Mouse (Mus musculus): ENCODE results near the gene Pde3b. TPM values are rescaled to one million over a fixed set of nuclear protein-coding genes. Genes with fewer than 3 reads are reported as not detected.

Gene Pde3b
- polyA plus RNA-seq, 1 experiment from 2014 or later: 5.0 TPM

DNA sequence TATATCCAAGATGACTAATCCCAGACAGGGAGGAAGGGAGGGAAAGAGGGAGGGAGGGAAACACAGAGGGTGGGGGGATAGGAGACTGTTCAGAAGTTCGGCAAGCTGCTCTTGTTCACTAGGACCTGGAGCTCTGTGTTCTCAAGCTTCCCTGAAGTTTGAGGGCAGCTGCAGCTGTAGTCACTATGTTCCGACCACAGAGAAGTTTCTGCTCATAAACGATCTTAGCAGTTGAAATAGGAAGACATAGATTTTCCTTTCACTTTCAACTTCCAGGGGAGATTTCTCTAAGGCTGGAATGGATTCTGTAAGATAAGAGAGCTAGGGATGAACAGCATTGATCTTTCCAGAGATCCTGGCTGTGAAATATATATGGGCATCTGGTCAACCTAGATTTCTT lies 161.8 kb downstream of the Pde3b start:
- DNase-seq: no peak

DNA sequence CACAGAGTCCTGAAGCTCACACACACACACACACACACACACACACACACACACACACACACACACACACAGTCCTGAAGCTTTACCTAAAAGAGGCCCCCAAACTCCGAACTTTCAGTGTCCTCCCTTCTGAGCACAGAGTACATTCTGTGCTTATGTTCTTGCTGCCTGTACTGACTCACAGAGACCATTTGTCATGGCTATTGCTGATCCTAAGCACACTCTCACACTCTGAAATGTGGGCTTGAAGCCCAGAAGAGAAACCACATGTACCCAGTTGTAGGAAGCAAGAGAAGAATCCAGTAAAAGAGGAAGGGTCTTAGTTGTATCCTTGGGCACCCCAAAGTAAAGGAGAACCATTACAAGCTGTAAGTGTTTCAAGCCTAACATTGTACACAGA lies 162.6 kb downstream of the Pde3b start:
- H3K9me3 ChIP-seq (ENCODE audit: low read length): no peaks in the 10 kb centered on the region
- TF ChIP-seq EP300 (IDR thresholded peaks at IDR 0.05; ENCODE audit: low read depth): no peak
- TF ChIP-seq CTCF (IDR thresholded peaks at IDR 0.05; ENCODE audit: low read depth): no peak

More for the DNA sequence above, 161.8 kb downstream of the Pde3b start:
- Histone ChIP-seq H3K4me1 (ENCODE audit: insufficient read depth) (no peaks in the 10 kb centered on the region), H3K9ac (replicated peaks) (no peak overlapping the region), H3K27ac (ENCODE audit: low read depth) (no peak overlapping the region), H3K9me3 (ENCODE audit: low read length) (no peaks in the 10 kb centered on the region), H3K4me3 (ENCODE audit: low read depth, low read length) (no peak overlapping the region), H3K27me3 (ENCODE audit: insufficient read depth, low read length) (no peaks in the 10 kb centered on the region), H3K4me2 (ENCODE audit: low read depth, low read length) (no peak overlapping the region), H3K36me3 (replicated peaks; ENCODE audit: insufficient read depth, low read length) (no peaks in the 10 kb centered on the region)
- 36% methylated on average over 3 of the region's 3 CpGs for WGBS (ENCODE audit: insufficient replicate concordance)
- TF ChIP-seq CTCF (IDR thresholded peaks at IDR 0.05; ENCODE audit: low read depth): no peak
- TF ChIP-seq EP300 (IDR thresholded peaks at IDR 0.05; ENCODE audit: low read depth): no peak
- no peak for ATAC-seq

DNA sequence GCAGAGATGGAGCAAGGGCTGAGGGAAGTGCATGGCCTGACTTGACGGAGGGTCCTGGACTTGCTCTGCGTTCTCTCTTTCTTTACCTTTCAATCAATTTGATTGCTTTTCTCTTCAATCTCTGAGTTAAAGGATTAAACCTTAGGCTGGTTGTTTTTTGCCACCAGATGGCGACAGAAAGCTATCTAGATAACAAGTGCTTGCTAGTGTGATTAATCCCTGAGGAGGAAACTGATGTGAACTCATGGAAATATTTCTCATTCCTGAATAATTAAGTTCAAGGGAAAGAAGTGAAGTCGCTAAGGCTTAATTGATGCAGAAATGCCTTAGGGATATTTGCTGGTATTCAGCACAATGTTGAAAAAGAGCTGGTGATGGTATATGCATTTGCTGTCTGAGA lies 165.3 kb downstream of the Pde3b start:
- Histone ChIP-seq H3K4me2 (ENCODE audit: low read depth, low read length) (no peak overlapping the region), H3K4me3 (ENCODE audit: low read depth, low read length) (no peak overlapping the region), H3K36me3 (replicated peaks; ENCODE audit: insufficient read depth, low read length) (no peaks in the 10 kb centered on the region), H3K9me3 (ENCODE audit: low read length) (no peaks in the 10 kb centered on the region), H3K9ac (replicated peaks) (no peak overlapping the region), H3K27ac (ENCODE audit: low read depth) (no peak overlapping the region), H3K27me3 (ENCODE audit: insufficient read depth, low read length) (no peaks in the 10 kb centered on the region), H3K4me1 (ENCODE audit: insufficient read depth) (no peaks in the 10 kb centered on the region)
- ATAC-seq: no peak
- 11% methylated on average over 4 of the region's 4 CpGs for WGBS (ENCODE audit: insufficient replicate concordance)
- TF ChIP-seq EP300 (IDR thresholded peaks at IDR 0.05; ENCODE audit: low read depth) (no peak), CTCF (IDR thresholded peaks at IDR 0.05; ENCODE audit: low read depth) (peak; percentile 69)
- peak; percentile 28 for DNase-seq

More for the DNA sequence above, 162.6 kb downstream of the Pde3b start:
- H3K27ac ChIP-seq (ENCODE audit: low read depth): no peak overlapping the region
- H3K4me1 ChIP-seq (ENCODE audit: insufficient read depth): no peaks in the 10 kb centered on the region
- DNase-seq: no peak
- no peaks in the 10 kb centered on the region for H3K36me3 ChIP-seq (replicated peaks; ENCODE audit: insufficient read depth, low read length)
- H3K4me2 ChIP-seq (ENCODE audit: low read depth, low read length): no peak overlapping the region
- H3K4me3 ChIP-seq (ENCODE audit: low read depth, low read length): no peak overlapping the region
- no peaks in the 10 kb centered on the region for H3K27me3 ChIP-seq (ENCODE audit: insufficient read depth, low read length)
- H3K9ac ChIP-seq (replicated peaks): no peak overlapping the region
- 61% methylated on average over 1 of the region's 1 CpGs for WGBS (ENCODE audit: insufficient replicate concordance)
- ATAC-seq: no peak

DNA sequence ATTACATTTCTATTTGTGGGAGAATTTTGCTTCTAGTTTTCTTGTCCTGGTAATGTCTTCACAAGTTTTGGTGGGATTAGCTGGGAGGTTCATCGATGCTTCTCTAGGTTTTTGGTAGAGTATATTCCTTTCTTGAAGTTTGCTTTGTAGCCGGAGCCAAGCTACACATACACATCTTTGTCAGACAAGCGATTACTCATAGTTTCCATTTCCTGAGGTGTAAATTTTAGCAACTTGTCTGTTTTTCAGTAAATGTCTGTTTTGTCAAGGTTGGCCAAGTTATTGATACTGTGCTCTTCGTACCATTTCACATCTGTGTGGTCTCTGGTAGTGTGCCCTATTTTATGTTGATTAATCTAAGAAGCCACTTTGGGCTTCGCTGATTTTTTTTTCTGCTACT lies 166.1 kb downstream of the Pde3b start:
- Histone ChIP-seq H3K4me3 (ENCODE audit: low read depth, low read length) (no peak overlapping the region), H3K4me2 (ENCODE audit: low read depth, low read length) (no peak overlapping the region), H3K36me3 (replicated peaks; ENCODE audit: insufficient read depth, low read length) (no peaks in the 10 kb centered on the region), H3K9me3 (ENCODE audit: low read length) (no peaks in the 10 kb centered on the region), H3K27ac (ENCODE audit: low read depth) (no peak overlapping the region), H3K27me3 (ENCODE audit: insufficient read depth, low read length) (no peaks in the 10 kb centered on the region), H3K9ac (replicated peaks) (no peak overlapping the region), H3K4me1 (ENCODE audit: insufficient read depth) (no peaks in the 10 kb centered on the region)
- DNase-seq (no peak), ATAC-seq (no peak)
- 58% methylated on average over 5 of the region's 5 CpGs for WGBS (ENCODE audit: insufficient replicate concordance)
- no peak for TF ChIP-seq EP300 (IDR thresholded peaks at IDR 0.05; ENCODE audit: low read depth)
- no peak for TF ChIP-seq CTCF (IDR thresholded peaks at IDR 0.05; ENCODE audit: low read depth)

DNA sequence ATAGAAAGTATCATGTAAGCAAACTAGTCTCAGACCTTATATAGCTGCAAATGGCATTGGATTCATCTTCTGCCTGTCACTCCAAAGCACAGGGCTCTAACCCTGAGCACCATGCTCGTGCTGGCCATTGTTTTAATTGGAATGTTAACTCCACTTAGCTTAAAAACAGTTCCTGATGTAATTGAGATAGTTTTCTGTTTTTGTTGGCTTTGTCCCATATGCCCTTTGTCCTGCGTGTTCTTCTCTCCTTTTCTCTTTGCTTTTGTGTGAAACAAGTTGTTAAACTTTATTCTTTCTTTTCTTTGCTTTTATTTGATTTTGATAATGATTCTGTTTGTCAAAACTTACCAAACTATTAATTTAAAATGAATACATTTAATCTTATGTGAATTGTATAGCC lies 167.4 kb downstream of the Pde3b start:
- Histone ChIP-seq H3K4me2 (ENCODE audit: low read depth, low read length) (no peak overlapping the region), H3K9me3 (ENCODE audit: low read length) (no peaks in the 10 kb centered on the region), H3K9ac (replicated peaks) (no peak overlapping the region), H3K4me3 (ENCODE audit: low read depth, low read length) (no peak overlapping the region), H3K36me3 (replicated peaks; ENCODE audit: insufficient read depth, low read length) (no peaks in the 10 kb centered on the region), H3K27me3 (ENCODE audit: insufficient read depth, low read length) (no peaks in the 10 kb centered on the region), H3K4me1 (ENCODE audit: insufficient read depth) (no peaks in the 10 kb centered on the region), H3K27ac (ENCODE audit: low read depth) (no peak overlapping the region)
- 46% methylated on average over 2 of the region's 2 CpGs for WGBS (ENCODE audit: insufficient replicate concordance)
- ATAC-seq: no peak
- TF ChIP-seq CTCF (IDR thresholded peaks at IDR 0.05; ENCODE audit: low read depth) (no peak), EP300 (IDR thresholded peaks at IDR 0.05; ENCODE audit: low read depth) (no peak)
- no peak for DNase-seq

Other genes with a start within 250 kb of the Pde3b start
- 51.4 and 53.2 TPM in 2 replicates for gene Copb1, start 160.6 kb upstream of the Pde3b start, polyA plus RNA-seq (2015; fragmentation: Nextera tagmentation; extraction: Ambion mirVana)
- 163 and 170 TPM in 2 replicates for gene Psma1, start 139.2 kb upstream of the Pde3b start, polyA plus RNA-seq (2015; fragmentation: Nextera tagmentation; extraction: Ambion mirVana)
- gene Cyp2r1, start 147.7 kb downstream of the Pde3b start, polyA plus RNA-seq (2015; fragmentation: Nextera tagmentation; extraction: Ambion mirVana): 4.3 and 4.5 TPM in 2 replicates
- 0.15 TPM in 1 of 2 replicates, not detected in the other for gene Calca, start 221.1 kb downstream of the Pde3b start, polyA plus RNA-seq (2015; fragmentation: Nextera tagmentation; extraction: Ambion mirVana)